Mouse (Mus musculus) forebrain, postnatal 0 days (tissue): ENCODE data around the gene Gm47985. TPM values are rescaled to one million over a fixed set of nuclear protein-coding genes. Genes with fewer than 3 reads are reported as not detected.

Source experiments
- ATAC-seq: fragments of 200-750 bp; cut with Nextera tagmentation; 2 replicates; pipeline ENCODE4 v1.8.0; 2017; ENCODE audit warnings: mild to moderate bottlenecking, moderate library complexity
- DNase-seq: peaks from one replicate; pipeline ENCODE4 v3.0.0-alpha.2; 2015
- H3K27ac ChIP-seq: fragments of 300-500 bp; sonication (generic); 2 replicates; pipeline ENCODE4 v1.5.1; 2014; ENCODE audit warnings: low read depth, mild to moderate bottlenecking, antibody characterized with exemption, low read length, moderate library complexity, mixed read lengths
- H3K27me3 ChIP-seq: fragments of 300-500 bp; sonication (generic); 2 replicates; pipeline ENCODE4 v1.6.1; 2014; ENCODE audit warnings: mild to moderate bottlenecking, low read length, mixed read lengths; ENCODE audit not compliant: insufficient read depth
- H3K36me3 ChIP-seq: fragments of 300-500 bp; sonication (generic); 2 replicates; pipeline ENCODE4 v1.6.1; 2014; ENCODE audit warnings: mild to moderate bottlenecking, moderate library complexity; ENCODE audit not compliant: insufficient read depth
- H3K4me1 ChIP-seq: fragments of 300-500 bp; sonication (generic); 2 replicates; pipeline ENCODE4 v1.6.1; 2014; ENCODE audit warnings: antibody characterized with exemption; ENCODE audit not compliant: insufficient read depth
- H3K4me2 ChIP-seq: fragments of 300-500 bp; sonication (generic); 2 replicates; pipeline ENCODE4 v1.6.1; 2014; ENCODE audit warnings: low read depth, mild to moderate bottlenecking, moderate library complexity
- H3K4me3 ChIP-seq: fragments of 300-500 bp; sonication (generic); 2 replicates; pipeline ENCODE4 v1.5.1; 2014; ENCODE audit warnings: low read depth, low read length, mixed read lengths
- H3K9ac ChIP-seq: fragments of 300-500 bp; sonication (generic); 2 replicates; pipeline ENCODE4 v1.6.1; 2014; ENCODE audit warnings: mild to moderate bottlenecking
- H3K9me3 ChIP-seq: fragments of 300-500 bp; sonication (generic); 2 replicates; pipeline ENCODE4 v1.6.1; 2016; ENCODE audit warnings: low read length
- CTCF ChIP-seq: sonication (generic); IDR thresholded peaks from 2 replicates; pipeline ENCODE4 v1.5.1; 2016; ENCODE audit warnings: antibody characterized with exemption, control low read depth, low read depth
- WGBS: fragments of 180-500 bp; shearing (Covaris S2); extraction: QIAGEN DNeasy Blood & Tissue Kit; methylation state at CpG from one replicate; pipeline ENCODE4 v1.1.7; 2014; 5-methylcytosine and 5-hydroxymethylcytosine counted together
- polyA plus RNA-seq: library from polyadenylated mRNA; unstranded; fragments of >200 nt; fragmentation: Nextera tagmentation; extraction: Ambion mirVana; gene quantifications from 2 replicates; pipeline ENCODE4 v1.2.1, GENCODE M21; 2015
- total RNA-seq: library from RNA; depleted of rRNA; stranded (reverse); fragments of >200 nt; gene quantifications from 2 replicates; pipeline ENCODE4 v1.2.3, GENCODE M21; 2014

Gene Gm47985
- total and polyA plus RNA-seq, 2 experiments from 2014 or later: not detected

GRCm38 (mm10) chr1:151214862-151215261, 32.5 kb downstream of the Gm47985 start:
- TF ChIP-seq CTCF: no peak
- H3K36me3 ChIP-seq: no peaks in the 10 kb centered on the region
- H3K4me1 ChIP-seq: no peaks in the 10 kb centered on the region
- no peak overlapping the region for H3K4me3 ChIP-seq
- no peaks in the 10 kb centered on the region for H3K9me3 ChIP-seq
- no peak overlapping the region for H3K4me2 ChIP-seq
- 71% methylated on average over 2 of the region's 2 CpGs for WGBS
- H3K9ac ChIP-seq: no peak overlapping the region
- DNase-seq: no peak
- no peaks in the 10 kb centered on the region for H3K27me3 ChIP-seq
- ATAC-seq: no peak
- H3K27ac ChIP-seq: no peak overlapping the region

GRCm38 (mm10) chr1:151215985-151216384, 33.6 kb downstream of the Gm47985 start:
- ATAC-seq (no peak), DNase-seq (no peak)
- no peaks in the 10 kb centered on the region for H3K9me3 ChIP-seq
- H3K27me3 ChIP-seq: no peaks in the 10 kb centered on the region
- H3K4me1 ChIP-seq: no peaks in the 10 kb centered on the region
- no peak overlapping the region for H3K4me2 ChIP-seq
- 97% methylated on average over 1 of the region's 1 CpGs for WGBS
- no peak overlapping the region for H3K9ac ChIP-seq
- no peaks in the 10 kb centered on the region for H3K36me3 ChIP-seq
- TF ChIP-seq CTCF: no peak
- H3K27ac ChIP-seq: no peak overlapping the region
- no peak overlapping the region for H3K4me3 ChIP-seq

DNA sequence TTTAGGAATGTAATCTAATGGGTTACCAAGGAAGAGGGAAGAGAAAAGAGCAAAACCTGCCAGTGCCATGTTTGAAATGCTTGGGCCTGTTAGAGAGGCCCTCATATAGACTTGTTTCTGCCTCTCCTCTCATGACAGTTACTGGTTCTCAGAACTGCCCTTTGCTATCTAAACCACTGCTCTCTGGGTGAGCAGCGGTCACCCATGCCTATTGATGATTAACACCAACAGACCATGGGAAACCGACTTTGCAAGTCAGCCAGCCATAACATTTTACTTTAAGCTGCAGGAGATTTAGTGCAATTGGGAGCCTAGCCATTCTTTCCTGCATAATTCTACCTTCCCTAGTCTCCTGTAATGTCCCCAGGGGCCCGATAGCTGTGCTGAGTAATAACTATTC, 34.1 kb downstream of the Gm47985 start:
- H3K9ac ChIP-seq: no peak overlapping the region
- WGBS: 71% methylated on average over 3 of the region's 3 CpGs
- no peak for TF ChIP-seq CTCF
- no peaks in the 10 kb centered on the region for H3K9me3 ChIP-seq
- no peak for ATAC-seq
- H3K36me3 ChIP-seq: no peaks in the 10 kb centered on the region
- no peak overlapping the region for H3K27ac ChIP-seq
- H3K4me2 ChIP-seq: no peak overlapping the region
- no peak overlapping the region for H3K4me3 ChIP-seq
- no peak for DNase-seq
- H3K27me3 ChIP-seq: no peaks in the 10 kb centered on the region
- H3K4me1 ChIP-seq: no peaks in the 10 kb centered on the region

- ATAC-seq (no peak), DNase-seq (no peak)
- no peak overlapping the region for H3K4me3 ChIP-seq
- H3K27me3 ChIP-seq: no peaks in the 10 kb centered on the region
- no peaks in the 10 kb centered on the region for H3K9me3 ChIP-seq
- H3K36me3 ChIP-seq: no peaks in the 10 kb centered on the region
- WGBS: 92% methylated on average over 5 of the region's 5 CpGs
- H3K4me2 ChIP-seq: no peak overlapping the region
- H3K9ac ChIP-seq: no peak overlapping the region
- no peak for TF ChIP-seq CTCF
- H3K4me1 ChIP-seq: no peaks in the 10 kb centered on the region
- H3K27ac ChIP-seq: no peak overlapping the region
Measured at GRCm38 (mm10) chr1:151219045-151219444, 36.7 kb downstream of the Gm47985 start.

DNA sequence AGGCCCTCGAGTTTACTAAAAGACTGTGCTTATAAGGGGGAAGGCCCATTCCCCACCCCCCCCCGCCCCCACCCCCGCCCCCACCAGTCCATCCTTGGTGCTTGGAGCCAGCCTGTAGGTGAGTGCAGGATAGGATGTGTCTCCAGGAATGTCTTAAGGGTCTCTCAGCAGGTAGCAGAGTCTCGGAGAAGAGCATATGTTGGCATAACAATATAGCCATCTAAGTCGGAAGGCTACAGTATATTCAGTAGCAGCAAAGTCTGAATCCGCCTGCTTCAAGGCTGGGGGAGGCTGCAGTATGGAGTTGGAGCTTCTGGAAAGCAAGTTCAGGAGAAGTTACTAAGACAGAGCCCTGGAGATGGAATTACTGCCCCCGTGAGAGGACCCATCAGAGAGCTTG, 37.8 kb downstream of the Gm47985 start:
- no peak for TF ChIP-seq CTCF
- H3K9me3 ChIP-seq: no peaks in the 10 kb centered on the region
- H3K4me1 ChIP-seq: no peaks in the 10 kb centered on the region
- DNase-seq (no peak), ATAC-seq (no peak)
- H3K4me3 ChIP-seq: no peak overlapping the region
- no peaks in the 10 kb centered on the region for H3K27me3 ChIP-seq
- H3K9ac ChIP-seq: no peak overlapping the region
- 74% methylated on average over 7 of the region's 7 CpGs for WGBS
- no peak overlapping the region for H3K27ac ChIP-seq
- no peak overlapping the region for H3K4me2 ChIP-seq
- H3K36me3 ChIP-seq: no peaks in the 10 kb centered on the region

DNA sequence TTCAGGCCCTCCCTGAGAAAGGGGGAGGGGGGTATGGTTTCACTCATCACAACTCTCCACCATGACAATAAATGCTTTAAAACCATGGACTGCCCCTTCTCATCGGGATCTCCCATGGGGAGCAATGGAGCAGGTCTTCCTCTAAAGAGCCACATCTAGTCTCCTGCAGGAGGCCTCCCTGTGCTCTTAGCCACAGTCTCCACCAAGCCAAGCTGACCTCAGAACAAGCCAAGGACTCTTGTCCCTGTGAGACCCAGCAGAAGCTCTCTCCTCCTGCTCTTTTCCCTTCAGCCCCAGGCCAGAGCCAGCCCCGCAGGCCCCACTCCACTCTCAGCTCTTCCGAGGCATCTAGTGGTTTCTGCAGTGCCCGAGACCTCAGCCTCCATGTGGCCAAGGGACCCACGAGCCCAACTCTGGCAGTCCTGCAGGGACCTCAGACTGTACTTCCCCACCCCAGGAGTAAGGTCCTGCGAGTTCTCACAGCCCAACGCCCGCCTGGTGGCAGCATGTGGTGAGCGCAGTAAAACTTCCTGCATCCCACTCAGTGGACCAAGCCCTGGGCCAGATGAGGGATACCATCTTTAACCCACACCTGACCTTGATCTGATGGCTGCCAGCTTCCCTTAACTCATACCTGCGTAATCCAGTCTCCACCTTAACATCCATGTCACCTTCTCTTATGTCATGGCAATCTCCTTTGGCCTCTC, 40.4 kb downstream of the Gm47985 start:
- Histone ChIP-seq H3K36me3 (no peaks in the 10 kb centered on the region), H3K4me1 (no peaks in the 10 kb centered on the region), H3K9me3 (no peaks in the 10 kb centered on the region), H3K4me3 (no peak overlapping the region), H3K27ac (no peak overlapping the region), H3K27me3 (no peaks in the 10 kb centered on the region), H3K9ac (no peak overlapping the region), H3K4me2 (no peak overlapping the region)
- ATAC-seq: no peak
- DNase-seq: no peak
- WGBS: 93% methylated on average over 10 of the region's 10 CpGs
- TF ChIP-seq CTCF: no peak

DNA sequence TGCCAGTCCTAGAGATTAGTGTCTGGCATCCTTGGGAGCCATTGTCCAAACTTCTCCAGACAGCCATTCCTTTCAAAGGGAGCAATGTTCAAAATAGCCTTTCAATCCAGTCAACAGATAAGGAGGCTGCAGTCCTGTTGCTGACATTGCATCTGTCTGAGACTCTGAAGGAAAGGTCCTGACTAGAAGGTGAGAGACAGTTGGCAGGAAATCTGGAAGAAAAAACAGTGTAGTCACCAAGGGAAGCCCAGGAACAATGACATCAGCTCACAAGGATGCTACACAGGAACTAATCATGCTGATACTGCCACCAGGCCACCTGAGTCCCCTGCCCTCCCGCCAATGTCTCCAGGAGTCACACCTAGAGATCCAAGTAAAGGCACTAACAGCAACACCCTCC, 41.0 kb downstream of the Gm47985 start:
- 87% methylated on average over 1 of the region's 1 CpGs for WGBS
- H3K36me3 ChIP-seq: no peaks in the 10 kb centered on the region
- no peaks in the 10 kb centered on the region for H3K4me1 ChIP-seq
- no peak overlapping the region for H3K4me2 ChIP-seq
- no peaks in the 10 kb centered on the region for H3K27me3 ChIP-seq
- no peak overlapping the region for H3K4me3 ChIP-seq
- ATAC-seq (no peak), DNase-seq (no peak)
- no peak overlapping the region for H3K27ac ChIP-seq
- no peak for TF ChIP-seq CTCF
- H3K9ac ChIP-seq: no peak overlapping the region
- no peaks in the 10 kb centered on the region for H3K9me3 ChIP-seq
